Mouse (Mus musculus): ENCODE measurements around the gene Vmn1r189. TPM values are rescaled to one million over a fixed set of nuclear protein-coding genes. Genes with fewer than 3 reads are reported as not detected.
"Not testable (repeated sequence)": the region's sequence is repeated elsewhere in the genome, so short reads cannot be mapped to it uniquely, and the experiment has no call there.

Vmn1r189 gene
- not detected in 2 replicates for polyA plus RNA-seq (2016; fragmentation: Nextera tagmentation; extraction: Ambion mirVana)

GRCm38 (mm10) chr13:22105724-22106123 is at the start of gene Vmn1r189:
Gene Vmn1r189, minus strand, starts transcription at chr13:22105824.
- WGBS: 98% methylated on average over 2 of the region's 2 CpGs
- not testable (repeated sequence) for H3K36me3 ChIP-seq (replicated peaks); H3K27me3 ChIP-seq (ENCODE audit: poor library complexity, severe bottlenecking); H3K27ac ChIP-seq; H3K4me3 ChIP-seq; H3K9me3 ChIP-seq; H3K4me1 ChIP-seq; DNase-seq (ENCODE audit: extremely low spot score, low spot score)

- not testable (repeated sequence) for H3K4me3 ChIP-seq; H3K9me3 ChIP-seq; H3K36me3 ChIP-seq (replicated peaks); H3K4me1 ChIP-seq; DNase-seq (ENCODE audit: extremely low spot score, low spot score); H3K27ac ChIP-seq; H3K27me3 ChIP-seq (ENCODE audit: poor library complexity, severe bottlenecking)
- WGBS: 80% methylated on average over 5 of the region's 5 CpGs
Observed at GRCm38 (mm10) chr13:22136495-22137293, 31.1 kb upstream of the Vmn1r189 start.

- not testable (repeated sequence) for H3K27ac ChIP-seq; H3K4me3 ChIP-seq; H3K9me3 ChIP-seq; H3K36me3 ChIP-seq (replicated peaks); H3K27me3 ChIP-seq (ENCODE audit: poor library complexity, severe bottlenecking); H3K4me1 ChIP-seq; DNase-seq (ENCODE audit: extremely low spot score, low spot score)
- WGBS: 93% methylated on average over 1 of the region's 1 CpGs
Observed at GRCm38 (mm10) chr13:22084140-22084539, 21.5 kb downstream of the Vmn1r189 start, which contains the start of gene Vmn1r188. Gene Vmn1r188, plus strand, starts transcription at chr13:22084440.

GRCm38 (mm10) chr13:22063468-22063867 is 42.2 kb downstream of the Vmn1r189 start:
- 75% methylated on average over 1 of the region's 1 CpGs for whole genome bisulfite sequencing
- no peak for DNase-seq (ENCODE audit: extremely low spot score, low spot score)
- Histone ChIP-seq H3K4me3 (no peak overlapping the region), H3K4me1 (no peaks in the 10 kb centered on the region), H3K27ac (no peak overlapping the region), H3K36me3 (replicated peaks) (no peaks in the 10 kb centered on the region), H3K27me3 (ENCODE audit: poor library complexity, severe bottlenecking) (no peaks in the 10 kb centered on the region), H3K9me3 (no peaks in the 10 kb centered on the region)

GRCm38 (mm10) chr13:22061422-22061821 is 44.2 kb downstream of the Vmn1r189 start:
- DNase-seq (ENCODE audit: extremely low spot score, low spot score): no peak
- Histone ChIP-seq H3K27ac (no peak overlapping the region), H3K4me1 (no peaks in the 10 kb centered on the region), H3K27me3 (ENCODE audit: poor library complexity, severe bottlenecking) (no peaks in the 10 kb centered on the region), H3K9me3 (no peaks in the 10 kb centered on the region), H3K4me3 (no peak overlapping the region), H3K36me3 (replicated peaks) (no peaks in the 10 kb centered on the region)
- WGBS: 86% methylated on average over 1 of the region's 1 CpGs

- H3K27ac ChIP-seq: no peak overlapping the region
- H3K4me3 ChIP-seq: no peak overlapping the region
- H3K4me1 ChIP-seq: peaks cover 20% of the 10 kb centered on the region
- DNase-seq (ENCODE audit: extremely low spot score, low spot score): no peak
- H3K27me3 ChIP-seq (ENCODE audit: poor library complexity, severe bottlenecking): no peaks in the 10 kb centered on the region
- H3K36me3 ChIP-seq (replicated peaks): no peaks in the 10 kb centered on the region
- WGBS: 84% methylated on average over 1 of the region's 1 CpGs
- H3K9me3 ChIP-seq: no peaks in the 10 kb centered on the region
Observed at GRCm38 (mm10) chr13:22053754-22054153, 51.9 kb downstream of the Vmn1r189 start.

- Histone ChIP-seq H3K9me3 (no peaks in the 10 kb centered on the region), H3K27ac (peak overlapping the region; percentile 88), H3K27me3 (ENCODE audit: poor library complexity, severe bottlenecking) (no peaks in the 10 kb centered on the region), H3K4me3 (peak overlapping the region; percentile 61), H3K4me1 (peaks cover 20% of the 10 kb centered on the region), H3K36me3 (replicated peaks) (no peaks in the 10 kb centered on the region)
- DNase-seq (ENCODE audit: extremely low spot score, low spot score): no peak
- 19% methylated on average over 5 of the region's 5 CpGs for WGBS
Observed at GRCm38 (mm10) chr13:22051523-22051859, 54.1 kb downstream of the Vmn1r189 start.

GRCm38 (mm10) chr13:22050591-22051522 is 54.8 kb downstream of the Vmn1r189 start:
- H3K4me1 ChIP-seq: peaks cover 20% of the 10 kb centered on the region
- no peaks in the 10 kb centered on the region for H3K27me3 ChIP-seq (ENCODE audit: poor library complexity, severe bottlenecking)
- H3K9me3 ChIP-seq: no peaks in the 10 kb centered on the region
- under 1% methylated on average over 52 of the region's 52 CpGs for WGBS
- H3K36me3 ChIP-seq (replicated peaks): no peaks in the 10 kb centered on the region
- peak overlapping the region; percentile 88 for H3K27ac ChIP-seq
- DNase-seq (ENCODE audit: extremely low spot score, low spot score): peak; percentile 95
- H3K4me3 ChIP-seq: peak overlapping the region; percentile 61

Small RNAs within 50 kb of the gene (microRNA-seq; reads per million reads assigned to microRNA genes)
- not detected for gene Gm26300

Other genes starting within 250 kb of the Vmn1r189 start
- gene Zfp184, start 160.7 kb downstream of the Vmn1r189 start, polyA plus RNA-seq (2016; fragmentation: Nextera tagmentation; extraction: Ambion mirVana): 24.3 and 26.8 TPM in 2 replicates
- gene Pom121l2, start 124.6 kb downstream of the Vmn1r189 start, polyA plus RNA-seq (2016; fragmentation: Nextera tagmentation; extraction: Ambion mirVana): 0.09 TPM in 1 of 2 replicates, not detected in the other
- gene Prss16, start 96.1 kb downstream of the Vmn1r189 start, polyA plus RNA-seq (2016; fragmentation: Nextera tagmentation; extraction: Ambion mirVana): 0.26 and 0.41 TPM in 2 replicates
- 12.1 and 14.3 TPM in 2 replicates for gene Hist1h2ah, start 70.3 kb downstream of the Vmn1r189 start, polyA plus RNA-seq (2016; fragmentation: Nextera tagmentation; extraction: Ambion mirVana)
- 6.4 and 7.7 TPM in 2 replicates for gene Hist1h2bk, start 70.0 kb downstream of the Vmn1r189 start, polyA plus RNA-seq (2016; fragmentation: Nextera tagmentation; extraction: Ambion mirVana)
- gene Hist1h4i, start 64.5 kb downstream of the Vmn1r189 start, polyA plus RNA-seq (2016; fragmentation: Nextera tagmentation; extraction: Ambion mirVana): 53.1 and 58.6 TPM in 2 replicates
- 54.9 and 55.0 TPM in 2 replicates for gene Hist1h2ag, start 62.9 kb downstream of the Vmn1r189 start, polyA plus RNA-seq (2016; fragmentation: Nextera tagmentation; extraction: Ambion mirVana)
- gene Hist1h2bj, start 62.6 kb downstream of the Vmn1r189 start, polyA plus RNA-seq (2016; fragmentation: Nextera tagmentation; extraction: Ambion mirVana): 11.7 and 14.9 TPM in 2 replicates
- not detected in 2 replicates for gene Vmn1r188, start 21.4 kb downstream of the Vmn1r189 start, polyA plus RNA-seq (2016; fragmentation: Nextera tagmentation; extraction: Ambion mirVana)
- gene Vmn1r191, start 78.1 kb upstream of the Vmn1r189 start, polyA plus RNA-seq (2016; fragmentation: Nextera tagmentation; extraction: Ambion mirVana): not detected in 2 replicates
- gene Vmn1r192, start 85.3 kb upstream of the Vmn1r189 start, polyA plus RNA-seq (2016; fragmentation: Nextera tagmentation; extraction: Ambion mirVana): not detected in 2 replicates
- not detected in 2 replicates for gene Vmn1r193, start 117.3 kb upstream of the Vmn1r189 start, polyA plus RNA-seq (2016; fragmentation: Nextera tagmentation; extraction: Ambion mirVana)
- not detected in 2 replicates for gene Vmn1r194, start 138.4 kb upstream of the Vmn1r189 start, polyA plus RNA-seq (2016; fragmentation: Nextera tagmentation; extraction: Ambion mirVana)
- gene Vmn1r195, start 164.7 kb upstream of the Vmn1r189 start, polyA plus RNA-seq (2016; fragmentation: Nextera tagmentation; extraction: Ambion mirVana): not detected in 2 replicates
- gene Vmn1r196, start 184.1 kb upstream of the Vmn1r189 start, polyA plus RNA-seq (2016; fragmentation: Nextera tagmentation; extraction: Ambion mirVana): not detected in 2 replicates
- gene Vmn1r197, start 218.8 kb upstream of the Vmn1r189 start, polyA plus RNA-seq (2016; fragmentation: Nextera tagmentation; extraction: Ambion mirVana): not detected in 2 replicates
- gene Vmn1r198, start 244.5 kb upstream of the Vmn1r189 start, polyA plus RNA-seq (2016; fragmentation: Nextera tagmentation; extraction: Ambion mirVana): not detected in 2 replicates

Measured in forebrain, embryonic 10.5 days (tissue).